Mouse (Mus musculus): ENCODE data around the gene Gtf2ird2.

Gene Gtf2ird2

GRCm38 (mm10) chr5:134270566-134270965 is 86.7 kb downstream of the Gtf2ird2 start:
- no peak for DNase-seq

DNA sequence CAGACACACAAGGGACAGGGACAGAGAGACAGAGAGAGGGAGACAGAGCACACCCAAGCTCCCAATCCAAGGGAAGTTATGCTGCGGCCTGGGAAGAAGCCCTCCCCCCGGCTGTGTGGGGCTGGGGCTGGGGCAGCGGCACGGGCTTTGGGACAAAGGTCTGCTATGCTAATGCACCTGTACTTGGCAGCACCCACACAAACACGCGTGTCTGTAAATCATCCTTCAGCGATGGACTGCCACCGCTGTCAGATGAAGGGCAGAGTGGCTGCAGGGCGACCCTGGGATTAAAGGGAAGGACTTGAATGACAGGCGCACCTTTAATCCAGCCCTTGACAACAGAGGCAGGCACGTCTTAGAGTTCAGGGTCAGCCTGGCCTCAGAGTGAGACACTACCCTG is 87.6 kb downstream of the Gtf2ird2 start:
- DNase-seq = no peak

- DNase-seq = no peak
These were observed 88.9 kb downstream of the Gtf2ird2 start for GRCm38 (mm10) chr5:134272761-134273160.

GRCm38 (mm10) chr5:134273761-134274160 is 89.9 kb downstream of the Gtf2ird2 start:
- DNase-seq = no peak

Data from cerebellum, adult 11 months (tissue).